In the genomic region with DNA sequence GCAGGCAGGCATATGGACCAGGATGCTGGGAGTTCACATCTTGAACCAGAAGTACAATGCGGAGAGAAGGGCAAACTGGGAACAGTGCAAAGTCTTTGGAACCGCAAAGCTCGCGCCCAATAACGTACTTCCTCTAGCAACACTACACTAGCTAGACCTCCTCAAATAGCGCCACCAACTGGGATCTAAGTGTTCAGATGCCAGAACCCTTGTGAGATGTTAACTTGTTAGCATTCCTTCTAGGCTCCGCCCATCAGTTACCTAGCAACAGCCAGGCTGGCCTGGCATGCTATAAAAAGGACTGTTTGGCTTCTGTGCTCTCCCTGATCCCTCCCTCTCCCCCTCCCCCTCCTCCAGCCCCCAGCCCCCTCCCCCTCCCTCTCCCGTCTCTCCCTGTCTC, we compare ENCODE assay signal across 8 mouse cellular contexts.
DNase-seq lines count a peak whose midpoint lies in the region; ATAC-seq lines count a peak whose summit lies in the region.

No protein-coding gene starts in this region.

- peak; percentile 32 for DNase-seq in adrenal gland, postnatal 10 days
- no peak for DNase-seq in adrenal gland, adult 18-20 months (ENCODE audit: low spot score in 2 of 2)
- peak; percentile 42 for DNase-seq in urinary bladder, postnatal 14 days (ENCODE audit: low spot score)
- DNase-seq in urinary bladder, postnatal 4 days (ENCODE audit: low spot score in 2 of 2): no peak
- peak; percentile 50 for DNase-seq in layer of hippocampus, adult 9-11 months
- DNase-seq in neural tube, embryonic 10.5 days (ENCODE audit: extremely low spot score, low spot score): peak; percentile 66
- DNase-seq in urinary bladder, adult 18-20 months (ENCODE audit: low spot score in 2 of 2): no peak

- ATAC-seq in frontal cortex, adult (ENCODE audit: low TSS enrichment): no peak

Comparison
In these comparisons a context has a peak if more than half of its experiments do, and no peak if none do; other contexts are left out.
1. DNase-seq: peak in adrenal gland, postnatal 10 days (single experiment), urinary bladder, postnatal 14 days (single experiment), layer of hippocampus, adult 9-11 months (single experiment) and neural tube, embryonic 10.5 days (single experiment); none in adrenal gland, adult 18-20 months (0 of 2), urinary bladder, postnatal 4 days (0 of 2) and urinary bladder, adult 18-20 months (0 of 2).